Mouse (Mus musculus) embryo, embryonic 11 days (tissue): Measurements from ENCODE around the gene Rab4a.

Experiments used
- DNase-seq: peaks from one replicate; pipeline ENCODE4 v3.0.0-alpha.2; 2015

The Rab4a gene

GRCm38 (mm10) chr8:123815325-123815724, 9.5 kb downstream of the Rab4a start:
- DNase-seq: no peak

- DNase-seq: no peak
Measured at GRCm38 (mm10) chr8:123816939-123817338, 11.2 kb downstream of the Rab4a start.

- no peak for DNase-seq
Measured at GRCm38 (mm10) chr8:123817747-123818146, 12.0 kb downstream of the Rab4a start.

GRCm38 (mm10) chr8:123819683-123820610, 14.2 kb downstream of the Rab4a start:
- DNase-seq: no peak

GRCm38 (mm10) chr8:123820780-123821179, 15.0 kb downstream of the Rab4a start:
- no peak for DNase-seq

GRCm38 (mm10) chr8:123823111-123823510, 17.3 kb downstream of the Rab4a start:
- no peak for DNase-seq

GRCm38 (mm10) chr8:123823532-123824123, 17.8 kb downstream of the Rab4a start:
- DNase-seq: no peak

- DNase-seq: peak; percentile 60
Measured at GRCm38 (mm10) chr8:123826001-123826400, 20.2 kb downstream of the Rab4a start.

- DNase-seq: no peak
Measured at GRCm38 (mm10) chr8:123826758-123827157, 21.0 kb downstream of the Rab4a start.

GRCm38 (mm10) chr8:123827523-123827922, 21.7 kb downstream of the Rab4a start:
- no peak for DNase-seq

GRCm38 (mm10) chr8:123832757-123833156, 27.0 kb downstream of the Rab4a start:
- peak; percentile 11 for DNase-seq

- DNase-seq: peak; percentile 70
Measured at GRCm38 (mm10) chr8:123835451-123835850, 29.7 kb downstream of the Rab4a start.

- DNase-seq: no peak
Measured at GRCm38 (mm10) chr8:123836354-123836753, 30.6 kb downstream of the Rab4a start.

GRCm38 (mm10) chr8:123838496-123838895, 32.7 kb downstream of the Rab4a start:
- peak; percentile 54 for DNase-seq

GRCm38 (mm10) chr8:123840578-123841345, 35.0 kb downstream of the Rab4a start:
- DNase-seq: no peak

GRCm38 (mm10) chr8:123842086-123842485, 36.3 kb downstream of the Rab4a start:
- DNase-seq: no peak

GRCm38 (mm10) chr8:123844341-123844740, 38.6 kb downstream of the Rab4a start:
- no peak for DNase-seq

GRCm38 (mm10) chr8:123845114-123845513, 39.3 kb downstream of the Rab4a start:
- DNase-seq: no peak

- DNase-seq: no peak
Measured at GRCm38 (mm10) chr8:123845991-123846390, 40.2 kb downstream of the Rab4a start.

- DNase-seq: no peak
Measured at GRCm38 (mm10) chr8:123846509-123846908, 40.7 kb downstream of the Rab4a start.

GRCm38 (mm10) chr8:123847546-123847945, 41.8 kb downstream of the Rab4a start:
- DNase-seq: no peak

GRCm38 (mm10) chr8:123849352-123849751, 43.6 kb downstream of the Rab4a start:
- no peak for DNase-seq

GRCm38 (mm10) chr8:123851590-123851989, 45.8 kb downstream of the Rab4a start:
- DNase-seq: no peak
